Mouse (Mus musculus) embryo, embryonic 10.5 days (tissue): ENCODE data around the gene Arnt2.
A peak's percentile ranks its signal among the peaks of the same experiment; 100 is the strongest.

Source experiments
- DNase-seq: peaks from one replicate; pipeline ENCODE4 v3.0.0-alpha.2; 2015; ENCODE audit warnings: low spot score

The Arnt2 gene

GRCm38 (mm10) chr7:84286526-84287225 lies 123.3 kb downstream of the Arnt2 start:
- no peak for DNase-seq

DNA sequence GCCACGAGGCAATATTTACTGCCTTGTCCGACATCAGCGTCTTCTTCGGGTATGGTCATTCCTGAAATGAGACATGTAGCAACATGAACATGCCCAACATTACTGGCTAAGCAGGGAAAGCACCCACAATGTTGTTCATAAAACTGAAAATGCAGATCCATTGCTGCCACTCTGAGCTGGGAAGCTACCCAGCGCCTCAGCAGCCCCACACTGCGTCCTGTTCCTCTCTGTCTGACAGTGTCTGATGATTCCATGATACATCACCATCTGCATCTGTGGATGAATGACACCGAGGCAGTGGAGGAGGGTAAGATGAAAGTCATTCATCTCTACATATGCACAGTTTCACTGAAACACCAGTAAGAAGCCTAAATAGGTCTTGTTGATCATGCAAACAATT lies 124.2 kb downstream of the Arnt2 start:
- DNase-seq = no peak

DNA sequence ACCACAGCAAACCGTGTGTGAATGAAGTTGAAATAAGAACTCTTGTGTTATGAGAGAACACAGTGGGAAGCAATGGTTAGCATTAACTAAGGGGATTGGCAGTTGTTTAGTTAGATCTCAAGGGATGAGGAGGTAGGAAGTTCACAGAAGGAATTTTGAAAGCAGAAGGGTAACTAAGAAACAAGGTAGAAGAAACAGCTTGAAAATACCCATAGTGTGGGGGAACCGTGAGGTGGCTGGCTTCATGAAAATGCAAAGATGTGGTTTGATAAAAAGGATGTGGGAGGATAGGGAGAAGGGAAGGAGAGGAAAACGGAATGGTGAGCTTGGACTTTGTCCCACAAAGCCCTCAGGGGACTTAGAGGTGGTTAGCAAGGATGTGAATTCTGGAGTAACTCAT lies 125.0 kb downstream of the Arnt2 start:
- no peak for DNase-seq

- no peak for DNase-seq
Measured at GRCm38 (mm10) chr7:84282231-84282630, 127.7 kb downstream of the Arnt2 start.

- no peak for DNase-seq
Measured at GRCm38 (mm10) chr7:84279231-84279630, 130.7 kb downstream of the Arnt2 start.

DNA sequence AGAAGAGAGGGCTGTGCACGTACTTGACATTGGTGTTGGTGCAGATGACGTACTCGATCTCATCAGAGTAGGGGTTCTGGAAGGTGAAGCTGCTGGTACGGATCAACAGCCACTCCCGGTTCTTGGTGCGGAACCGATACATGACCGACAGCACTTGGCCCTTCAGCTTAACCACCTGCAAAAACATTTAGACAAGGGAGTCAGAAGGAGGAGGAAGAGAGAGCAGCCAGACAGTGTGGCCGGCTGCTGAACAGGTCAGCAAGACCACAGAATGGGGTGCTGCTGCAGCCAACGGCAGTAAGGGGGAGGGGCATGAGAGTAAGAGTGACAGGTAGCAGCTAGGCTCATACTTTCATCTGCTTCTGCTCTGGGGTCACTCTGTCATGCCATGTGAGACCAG lies 134.7 kb downstream of the Arnt2 start:
- DNase-seq = no peak

DNA sequence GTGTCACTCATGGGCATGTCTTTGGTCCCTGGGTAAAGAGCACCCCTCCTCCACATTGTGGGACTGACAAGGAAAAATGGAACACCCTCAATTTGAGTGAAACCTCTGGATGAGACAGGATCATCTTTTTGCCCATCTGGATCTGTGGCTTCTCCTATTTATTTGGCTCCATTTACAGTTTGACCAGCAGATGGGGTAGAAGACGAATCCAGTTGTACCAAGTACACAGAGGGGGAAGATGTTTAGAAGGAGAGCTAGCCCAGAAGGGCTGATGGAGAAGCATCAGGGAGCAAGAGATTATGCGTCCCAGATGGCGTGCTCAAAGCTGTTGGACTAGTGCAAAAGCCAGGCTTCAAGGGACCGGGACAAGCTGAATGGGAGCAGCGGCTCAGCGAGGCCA lies 136.0 kb downstream of the Arnt2 start:
- DNase-seq = no peak

DNA sequence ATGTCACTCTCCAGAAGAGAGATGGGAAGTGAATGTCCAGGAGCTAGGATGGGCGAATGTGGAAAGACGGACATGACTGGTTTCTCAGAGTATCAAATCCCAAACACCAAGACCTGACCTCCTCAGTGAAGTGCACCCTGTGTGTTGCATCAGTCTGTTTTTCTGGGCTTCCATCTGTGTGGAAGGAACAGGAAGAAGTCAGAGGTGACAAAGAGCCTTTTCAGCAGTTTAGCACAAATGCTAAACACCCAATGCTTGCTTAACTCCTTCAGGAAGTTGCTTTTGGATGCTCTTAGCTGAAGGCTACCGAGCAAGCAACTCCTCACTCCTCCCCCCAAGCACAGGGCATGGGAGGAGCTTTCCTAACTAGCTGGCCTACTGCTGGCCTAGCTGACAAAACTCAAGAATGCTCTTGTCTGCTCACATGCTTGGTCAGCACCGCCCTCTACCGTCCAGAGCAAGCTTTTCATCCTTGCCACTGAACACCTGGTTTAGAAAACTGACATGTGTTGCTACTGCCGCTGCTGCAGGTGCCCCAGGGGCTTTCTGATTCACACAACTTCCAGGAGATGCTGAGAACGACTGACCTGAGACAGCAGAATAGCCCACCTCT lies 137.7 kb downstream of the Arnt2 start:
- DNase-seq = peak; percentile 81

DNA sequence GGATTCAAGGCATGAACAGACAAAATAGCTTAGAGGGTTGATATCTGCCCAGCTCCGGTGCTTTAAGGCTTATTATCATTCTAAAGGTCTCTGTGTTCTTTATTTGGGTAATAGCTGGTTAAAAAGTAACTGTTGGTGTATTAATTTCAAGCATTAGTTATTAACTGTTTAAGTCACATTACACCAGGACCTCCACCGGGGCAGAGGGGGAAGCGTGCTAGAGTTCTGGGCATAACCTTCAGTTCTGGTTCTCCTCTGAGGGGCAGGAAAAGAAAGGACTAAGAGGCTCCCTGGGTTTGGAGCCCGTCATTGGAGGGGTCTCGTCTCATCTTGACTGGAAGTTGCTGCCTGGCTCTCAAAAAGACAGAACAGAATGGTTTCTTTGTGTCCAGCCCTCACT lies 138.5 kb downstream of the Arnt2 start:
- no peak for DNase-seq

- no peak for DNase-seq
Measured at GRCm38 (mm10) chr7:84263466-84263865, 146.5 kb downstream of the Arnt2 start.

- no peak for DNase-seq
Measured at GRCm38 (mm10) chr7:84261341-84261740, 148.6 kb downstream of the Arnt2 start.

- no peak for DNase-seq
Measured at GRCm38 (mm10) chr7:84260401-84260800, 149.6 kb downstream of the Arnt2 start.

GRCm38 (mm10) chr7:84259309-84259985 lies 150.5 kb downstream of the Arnt2 start:
- DNase-seq = no peak

- no peak for DNase-seq
Measured at GRCm38 (mm10) chr7:84256661-84257060, 153.3 kb downstream of the Arnt2 start.

GRCm38 (mm10) chr7:84256245-84256644 lies 153.7 kb downstream of the Arnt2 start:
- DNase-seq = no peak

DNA sequence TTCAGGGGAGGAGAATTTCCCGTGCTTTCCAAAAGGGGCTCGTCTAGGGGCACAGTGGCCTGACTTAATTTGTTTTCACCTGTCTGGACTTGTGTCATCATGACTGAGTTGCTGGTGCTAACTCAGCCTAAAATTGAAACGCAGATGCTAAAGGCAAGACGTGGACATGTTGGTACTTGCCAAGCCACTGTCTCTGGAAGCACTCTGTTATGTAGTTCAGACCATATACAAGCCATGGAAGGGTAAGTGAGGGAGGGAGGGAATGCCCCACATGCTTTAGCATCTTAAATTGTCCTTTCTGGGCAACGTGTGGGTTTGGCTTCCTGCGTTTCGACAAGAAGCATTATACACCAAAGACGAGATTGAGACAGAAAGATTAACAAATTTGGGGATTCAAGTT lies 155.1 kb downstream of the Arnt2 start:
- no peak for DNase-seq

DNA sequence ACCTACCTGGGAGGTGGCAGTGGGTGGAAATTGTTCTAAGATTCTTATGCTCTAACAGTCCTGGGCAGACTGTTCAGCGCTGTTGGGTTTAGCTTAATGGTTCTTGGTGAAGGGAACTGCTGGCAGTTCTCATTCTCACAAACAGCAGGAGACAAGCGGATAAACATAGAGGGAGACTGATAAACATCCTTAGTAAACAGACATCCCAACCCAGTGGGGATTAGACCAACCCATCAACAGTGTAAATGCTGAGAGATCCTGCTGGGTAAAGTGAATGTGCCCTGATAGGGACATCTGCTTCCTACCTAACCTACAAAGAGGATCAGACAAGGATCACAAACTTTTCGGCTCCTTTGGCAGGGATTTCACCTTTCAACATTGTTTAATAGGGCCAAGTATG lies 155.7 kb downstream of the Arnt2 start:
- DNase-seq = no peak

DNA sequence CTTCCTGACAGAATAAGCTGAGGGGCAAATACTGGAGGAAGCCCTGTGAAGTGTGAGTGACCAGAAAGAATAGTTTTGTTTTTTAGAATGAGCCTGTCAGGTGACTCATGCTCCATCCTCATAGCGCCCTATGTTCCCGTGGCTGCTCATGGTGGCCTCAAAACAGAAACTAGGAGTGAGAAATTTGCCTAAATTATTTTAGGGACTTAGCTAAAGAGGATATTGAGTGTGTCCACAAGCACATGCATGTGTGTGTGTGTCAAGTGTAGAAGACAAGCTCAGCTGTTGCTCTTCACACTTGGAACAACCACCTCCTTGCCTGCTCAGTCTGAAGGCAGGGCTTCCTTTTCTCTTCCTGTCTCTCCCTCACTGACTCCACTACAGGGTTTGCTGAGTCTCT lies 158.3 kb downstream of the Arnt2 start:
- no peak for DNase-seq

GRCm38 (mm10) chr7:84250736-84251135 lies 159.2 kb downstream of the Arnt2 start:
- no peak for DNase-seq

GRCm38 (mm10) chr7:84249951-84250350 lies 160.0 kb downstream of the Arnt2 start:
- no peak for DNase-seq

DNA sequence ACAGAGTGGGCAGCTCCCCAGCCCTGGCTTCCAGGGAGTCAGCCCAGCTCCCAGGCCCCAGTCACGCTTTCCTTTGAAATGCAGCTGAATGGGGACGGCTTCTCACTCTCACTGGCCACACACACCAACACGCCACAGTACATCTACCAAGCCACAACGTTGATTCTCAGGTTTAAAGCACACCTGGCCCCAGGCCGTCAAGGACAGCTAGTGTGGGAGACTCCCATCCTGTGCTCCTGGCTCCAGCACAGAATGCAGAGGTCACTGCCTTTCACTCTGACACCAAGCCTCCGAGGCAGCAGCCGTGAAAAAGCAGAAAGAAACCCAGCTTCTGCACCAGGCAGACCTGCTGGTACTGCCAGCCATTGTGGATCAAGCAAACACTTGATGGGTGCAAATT lies 160.6 kb downstream of the Arnt2 start:
- no peak for DNase-seq

DNA sequence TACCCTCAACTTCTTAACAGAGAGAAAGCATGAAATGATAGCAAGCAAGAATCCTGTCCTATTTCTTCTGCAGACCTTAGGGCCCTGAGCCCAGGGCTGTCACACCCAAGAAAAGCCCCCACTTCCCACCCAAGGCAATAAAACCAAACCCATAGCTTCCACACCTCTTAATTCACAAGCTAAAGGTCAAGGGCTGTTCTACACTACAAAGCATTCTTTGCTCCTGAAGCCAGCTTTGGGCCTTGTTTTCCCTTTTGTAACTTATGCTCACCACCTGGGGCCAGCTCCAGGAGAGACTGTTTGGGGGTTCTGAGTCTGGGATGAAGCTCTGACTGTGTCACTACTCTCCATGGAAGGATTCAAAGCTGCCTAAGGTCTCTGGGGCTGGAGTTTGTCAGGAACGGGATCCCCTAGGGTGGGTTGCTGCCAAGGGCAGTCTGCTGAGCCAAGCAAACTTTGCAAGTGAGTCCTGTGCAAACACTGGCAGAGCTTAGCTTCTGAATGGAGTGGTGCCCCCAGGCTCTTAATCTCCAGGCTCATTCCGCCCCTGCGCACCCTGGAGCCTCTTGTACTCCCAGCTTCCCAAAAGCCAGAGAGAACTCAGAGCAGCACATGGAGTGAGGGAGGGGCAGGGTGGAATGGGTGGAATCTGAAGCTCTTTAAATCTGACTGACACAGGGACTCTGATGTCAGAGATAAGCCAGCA lies 161.9 kb downstream of the Arnt2 start:
- DNase-seq = no peak

GRCm38 (mm10) chr7:84246878-84247277 lies 163.1 kb downstream of the Arnt2 start:
- no peak for DNase-seq
